Mouse (Mus musculus) liver, adult (tissue): ENCODE data around the gene Musk.

Experiments
- GATA4 ChIP-seq: IDR thresholded peaks from 2 replicates; pipeline ENCODE4 v1.6.1; 2014; ENCODE audit warnings: mild to moderate bottlenecking, low read length; ENCODE audit not compliant: insufficient replicate concordance

Gene Musk

DNA sequence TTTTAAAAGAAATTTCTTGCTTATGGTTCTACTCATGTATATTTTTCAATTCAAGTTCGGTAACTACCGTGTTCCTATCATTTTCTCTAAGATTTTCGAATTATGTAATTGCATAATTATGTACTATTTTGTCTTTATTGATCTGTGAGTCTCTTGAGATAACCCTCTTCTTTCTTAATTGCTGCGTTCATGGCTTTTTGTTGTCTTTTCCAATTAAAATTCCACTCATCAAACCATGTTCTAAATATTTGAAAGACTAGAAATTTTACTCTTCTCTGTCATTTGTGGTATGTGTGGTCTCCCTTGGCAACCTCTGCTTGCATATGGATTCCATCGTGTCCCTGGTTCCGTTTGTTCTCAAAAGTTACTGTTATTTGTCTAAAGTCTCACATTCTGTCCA is 79.6 kb downstream of the Musk start:
- no peak for TF ChIP-seq GATA4

DNA sequence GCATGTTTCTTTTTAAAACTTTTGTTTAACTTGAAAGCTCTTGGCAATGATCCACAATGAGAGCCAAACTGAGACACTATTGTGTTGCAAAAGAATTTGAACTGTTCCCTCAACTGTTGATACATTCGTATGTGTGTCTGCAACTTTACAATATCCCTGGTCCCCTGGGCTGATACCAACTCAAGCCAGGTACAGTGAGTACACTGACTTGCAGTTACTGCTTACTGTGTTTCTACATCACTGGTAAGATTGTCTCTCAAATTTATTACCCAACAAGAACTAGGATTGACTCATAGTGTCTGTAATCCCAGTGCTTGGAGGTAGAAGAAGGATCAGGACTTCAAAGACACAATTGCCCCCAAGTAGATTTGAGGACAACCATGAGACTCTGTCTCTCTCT is 85.3 kb downstream of the Musk start:
- TF ChIP-seq GATA4, result no peak

DNA sequence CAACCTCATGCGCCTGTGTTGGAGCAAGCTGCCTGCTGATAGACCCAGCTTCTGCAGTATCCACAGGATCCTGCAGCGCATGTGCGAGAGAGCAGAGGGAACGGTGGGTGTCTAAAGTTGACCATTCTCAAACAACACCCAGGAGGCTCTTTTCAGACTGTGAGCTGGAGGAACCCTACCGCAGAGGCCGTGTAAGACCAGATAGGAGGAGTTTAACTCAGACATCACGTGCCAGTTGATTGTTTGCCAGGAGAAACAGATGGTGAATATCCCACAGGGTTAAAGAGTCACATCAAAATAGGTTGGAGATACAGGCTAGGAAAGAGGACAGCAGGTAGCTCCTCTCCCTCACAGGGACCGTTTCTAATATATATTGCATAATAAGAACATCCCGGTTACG is 87.8 kb downstream of the Musk start:
- no peak for TF ChIP-seq GATA4

DNA sequence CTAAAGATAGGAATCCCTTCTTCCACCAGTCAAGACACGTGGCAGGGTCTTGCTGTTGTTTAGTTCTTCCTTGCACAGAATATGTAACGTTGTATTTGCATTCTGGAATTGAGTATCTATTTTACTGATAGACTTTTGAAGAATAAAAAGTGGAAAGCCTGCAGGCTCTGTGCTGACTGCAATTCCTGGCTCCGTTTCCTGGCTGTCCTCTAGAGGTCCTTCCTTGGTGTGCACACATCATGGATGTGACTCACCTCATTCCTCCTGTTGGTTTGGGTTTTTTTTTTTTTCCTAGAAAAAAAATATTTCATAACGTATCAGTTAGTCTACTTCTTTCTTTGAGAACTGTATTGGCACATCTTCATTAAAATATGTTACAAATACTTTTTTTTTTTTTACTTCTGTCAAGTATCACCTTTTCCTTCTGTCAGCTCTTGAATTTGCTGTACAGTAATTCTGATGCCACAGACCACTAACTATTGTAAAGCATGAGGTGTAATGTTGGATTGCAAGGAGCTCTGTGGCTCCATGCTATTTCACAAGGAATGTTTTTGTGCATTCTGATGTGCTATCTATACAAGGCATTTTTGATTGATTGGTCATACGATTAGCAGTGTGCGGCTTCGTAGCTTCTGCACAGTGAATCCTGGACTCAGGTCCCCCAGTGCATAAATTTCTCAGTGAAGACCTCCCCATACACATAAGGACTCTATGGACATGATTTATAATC is 88.5 kb downstream of the Musk start:
- TF ChIP-seq GATA4, result no peak

DNA sequence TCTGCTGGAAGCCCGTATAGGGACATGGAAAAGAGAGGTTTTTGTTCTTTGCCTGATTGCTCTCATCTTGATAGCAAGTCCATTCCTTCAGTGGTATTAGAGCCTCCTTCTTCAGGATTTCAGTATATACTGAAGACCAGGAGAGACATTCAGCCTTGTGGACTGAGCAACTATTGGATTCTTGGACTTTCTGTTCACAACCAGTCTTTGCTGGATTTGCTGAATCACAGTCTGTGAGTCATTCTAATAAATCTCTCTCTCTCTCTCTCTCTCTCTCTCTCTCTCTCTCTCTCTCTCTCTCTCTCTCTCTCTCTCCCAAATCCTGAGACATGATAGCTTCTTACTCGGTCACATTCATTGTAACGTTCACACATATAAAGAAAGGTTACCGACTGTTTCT is 93.4 kb downstream of the Musk start:
- no peak for TF ChIP-seq GATA4

DNA sequence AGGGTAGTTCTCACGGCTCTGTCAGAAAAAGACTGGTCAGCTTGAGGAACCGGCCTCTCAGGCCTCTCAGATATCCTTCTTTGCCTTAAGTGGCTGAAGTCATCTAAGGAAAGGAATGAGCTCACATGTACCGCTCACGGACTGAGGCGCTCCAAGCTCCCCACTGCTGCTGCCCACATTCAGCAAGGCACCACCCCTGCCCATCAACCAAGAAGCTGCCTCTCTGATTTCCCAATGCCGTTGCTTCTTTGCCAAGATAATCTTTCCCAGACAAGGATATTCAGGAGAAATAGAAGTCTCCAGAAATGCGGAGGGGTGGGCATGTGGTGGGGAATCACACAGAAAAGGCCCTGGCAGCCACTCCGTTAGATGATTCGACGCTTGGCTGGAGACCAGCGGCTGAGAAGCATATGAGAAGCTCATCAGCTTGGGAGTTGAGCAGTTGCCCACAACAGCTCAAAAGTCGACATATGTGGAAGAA is 115.1 kb downstream of the Musk start:
- TF ChIP-seq GATA4, result no peak

DNA sequence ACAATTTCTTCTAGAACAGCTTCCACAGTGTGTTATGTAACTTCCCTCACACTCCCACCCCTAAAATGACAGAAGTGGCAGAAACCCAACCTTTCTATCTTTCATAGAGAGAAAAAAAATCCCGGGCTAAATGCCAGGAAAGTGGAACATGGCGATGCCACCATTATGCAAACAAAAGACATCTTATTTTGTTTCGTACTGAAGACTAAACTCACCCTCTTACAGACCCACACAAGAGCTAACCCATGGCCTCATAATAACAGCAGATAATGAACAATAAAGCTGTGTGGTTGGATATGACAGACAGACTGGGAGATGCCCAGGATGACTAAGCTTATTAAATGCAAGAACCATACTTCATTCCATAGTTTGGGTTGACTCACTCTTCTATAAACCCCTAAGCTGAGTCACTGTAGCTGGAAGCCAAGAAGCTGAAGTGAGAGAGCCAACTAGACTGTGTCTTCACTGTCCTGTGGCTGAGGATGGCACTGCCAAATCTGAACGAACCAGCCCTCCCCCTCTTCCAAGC is 116.3 kb downstream of the Musk start:
- no peak for TF ChIP-seq GATA4

DNA sequence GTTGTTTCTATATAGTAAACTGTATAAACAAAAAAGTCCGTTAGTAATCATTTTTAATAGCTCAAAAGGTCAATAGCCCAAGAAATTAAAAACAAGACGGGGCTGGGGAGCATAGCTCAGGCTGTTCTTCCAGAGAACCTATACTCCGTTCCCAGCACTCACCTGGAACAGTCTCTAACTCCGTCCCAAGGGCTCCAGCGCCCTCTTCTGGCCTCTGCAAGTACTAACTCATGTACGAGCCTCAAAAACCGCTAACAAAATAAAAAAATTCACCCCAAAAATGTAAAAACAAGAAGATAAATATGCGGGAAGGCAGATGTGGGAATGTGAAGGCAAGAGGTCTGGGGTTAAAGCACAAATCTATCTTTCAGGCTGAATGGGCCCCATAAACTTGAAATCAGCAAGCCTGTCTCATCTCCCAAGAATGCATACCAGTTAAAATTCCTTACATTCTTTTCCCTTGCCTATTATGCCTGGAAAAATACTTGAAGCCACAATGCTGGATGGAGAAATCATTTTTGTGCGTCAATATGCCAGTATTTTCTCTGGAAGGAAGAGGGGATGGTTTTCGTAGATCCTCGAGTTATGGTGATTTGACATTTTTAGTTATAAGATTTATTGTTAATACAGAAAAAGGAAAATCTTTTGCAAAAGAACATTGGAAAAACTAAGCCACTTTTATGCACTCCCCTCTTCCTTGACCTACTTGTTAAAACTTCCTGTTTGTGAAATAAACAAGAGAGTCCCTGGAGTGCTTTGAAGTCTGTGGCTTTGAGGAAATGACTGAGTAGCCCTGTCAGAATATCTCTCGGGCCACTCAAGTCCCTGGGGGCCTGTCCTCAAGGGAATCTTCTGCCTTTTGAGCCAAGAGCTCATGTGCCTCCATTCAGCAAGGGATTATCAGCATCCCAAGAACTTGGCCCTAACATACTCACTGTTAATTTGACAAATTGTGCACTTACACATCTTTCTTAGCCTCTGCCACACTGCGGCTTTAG is 127.7 kb downstream of the Musk start:
- no peak for TF ChIP-seq GATA4

DNA sequence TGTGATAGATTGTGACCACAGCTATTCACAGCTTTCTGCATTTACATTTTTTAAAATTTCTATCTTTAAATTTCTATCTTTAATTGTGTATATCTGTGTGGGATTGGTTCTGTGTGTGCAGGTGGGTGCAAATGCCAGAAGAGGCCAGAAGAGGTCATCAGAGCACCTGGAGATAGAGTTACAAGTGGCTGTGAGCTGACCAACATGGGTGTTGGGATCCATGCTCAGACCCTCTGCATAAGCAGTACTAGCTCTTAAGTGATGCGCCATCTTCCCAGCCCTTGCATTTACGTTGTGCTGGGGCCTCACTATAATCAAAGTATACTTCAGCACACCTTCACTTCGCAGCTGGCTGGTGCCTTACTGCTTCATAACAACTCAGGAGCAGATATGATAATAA is 129.8 kb downstream of the Musk start:
- TF ChIP-seq GATA4, result no peak

DNA sequence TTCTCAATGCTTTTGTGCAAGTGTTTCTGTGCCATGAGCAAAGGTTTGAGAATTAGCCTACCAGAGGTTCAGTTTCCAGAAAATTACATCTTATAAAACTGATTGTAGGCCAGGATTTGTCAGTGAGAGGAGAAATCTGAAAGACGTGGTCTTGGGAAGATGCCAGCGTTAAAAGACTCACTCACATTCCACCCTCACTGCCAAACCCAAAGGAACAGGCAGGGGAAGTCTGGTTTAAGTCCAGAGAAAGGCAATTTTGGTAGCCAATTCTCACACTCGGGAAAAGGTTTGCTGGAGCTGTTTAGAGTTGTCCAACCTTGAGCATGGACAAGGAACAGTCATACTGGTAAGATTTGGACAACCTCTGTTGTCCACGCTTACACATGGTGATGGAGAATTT is 131.6 kb downstream of the Musk start:
- no peak for TF ChIP-seq GATA4

DNA sequence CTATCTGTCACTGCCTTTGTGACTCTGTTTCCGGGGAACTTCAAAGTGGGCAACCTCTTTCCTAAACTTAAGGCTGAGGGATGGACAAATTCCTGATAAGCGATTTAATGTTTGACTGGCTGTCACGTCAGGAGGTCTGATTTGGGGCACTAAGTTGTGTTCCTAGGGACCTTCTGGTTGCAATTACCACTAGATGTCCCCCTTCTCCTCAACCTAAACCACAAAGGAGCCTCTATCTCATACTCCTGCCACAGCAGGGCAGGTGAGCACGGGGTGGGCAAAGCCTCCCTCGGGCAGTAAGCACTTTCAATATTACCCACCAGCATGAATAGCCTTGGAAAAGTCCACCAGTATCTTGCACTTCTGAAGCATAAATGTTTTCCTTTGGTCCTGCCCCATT is 133.5 kb downstream of the Musk start:
- no peak for TF ChIP-seq GATA4

DNA sequence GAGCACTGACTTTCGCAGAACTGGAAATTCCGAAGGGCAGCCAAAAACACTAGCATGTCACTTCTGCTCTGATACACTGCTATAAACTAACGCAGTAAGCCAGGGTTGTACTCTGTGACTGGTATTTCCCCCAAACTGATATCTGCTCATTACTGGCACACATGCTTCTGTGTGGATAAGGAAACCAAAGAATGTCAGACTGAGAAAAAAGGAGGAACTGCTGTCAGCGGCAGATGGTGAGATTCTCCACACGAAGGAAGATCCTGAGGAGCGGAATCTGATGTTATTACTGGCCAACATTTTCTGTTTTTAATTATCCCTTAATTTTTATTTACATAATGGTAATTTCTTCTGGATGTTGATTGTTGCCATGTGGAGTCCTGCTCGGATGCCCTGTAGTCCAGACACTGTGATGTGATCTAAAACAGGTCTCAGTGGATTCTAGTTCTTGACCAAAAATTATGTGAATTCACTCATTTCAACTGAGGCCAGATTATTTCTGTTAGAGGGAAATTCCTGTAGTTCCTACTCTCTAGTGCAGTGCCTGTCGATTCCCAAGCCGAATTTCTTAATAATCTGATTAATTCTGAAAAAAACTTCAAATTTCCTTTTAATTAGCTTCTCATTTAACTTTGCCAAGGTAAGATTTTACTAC is 137.6 kb downstream of the Musk start:
- peak; percentile 73; the same call in 1 of the 2 replicates for TF ChIP-seq GATA4
